Mouse (Mus musculus): ENCODE measurements around the gene Mrln. TPM values are rescaled to one million over a fixed set of nuclear protein-coding genes. Genes with fewer than 3 reads are reported as not detected.

The Mrln gene
- 1 to 10 TPM in 1 of 2 experiments, not detected in 1; 2.2 TPM for polyA plus RNA-seq (2017; shearing (Covaris generic))

GRCm38 (mm10) chr10:70204505-70205399, at the start of gene Mrln:
Gene Mrln, plus strand, starts transcription at chr10:70204664.

GRCm38 (mm10) chr10:70244921-70245558, 40.6 kb downstream of the Mrln start, which contains the start of gene Slc16a9:
Gene Slc16a9, plus strand, starts transcription at chr10:70245100.

Other genes starting within 250 kb of the Mrln start
- 10 to 100 TPM; 15.8 to 16.6 TPM for gene Ccdc6, start 107.5 kb upstream of the Mrln start, polyA plus RNA-seq (2017; shearing (Covaris generic))
- gene Slc16a9, start 40.4 kb downstream of the Mrln start, polyA plus RNA-seq (2017; shearing (Covaris generic)): 1 to 10 TPM in 1 of 2 experiments, not detected in 1; 2.1 TPM
- not detected for gene Fam13c, start 235.8 kb downstream of the Mrln start, polyA plus RNA-seq (2017; shearing (Covaris generic))